Mouse (Mus musculus) spleen, postnatal 4 days (tissue): ENCODE results near the gene Cops7a.
A peak's percentile ranks its signal among the peaks of the same experiment; 100 is the strongest.

Experiments
- DNase-seq, 2 experiments: peaks; one replicate each; pipeline ENCODE4 v3.0.0; 2022; ENCODE audit warnings: low spot score in 2 of 2

The Cops7a gene

DNA sequence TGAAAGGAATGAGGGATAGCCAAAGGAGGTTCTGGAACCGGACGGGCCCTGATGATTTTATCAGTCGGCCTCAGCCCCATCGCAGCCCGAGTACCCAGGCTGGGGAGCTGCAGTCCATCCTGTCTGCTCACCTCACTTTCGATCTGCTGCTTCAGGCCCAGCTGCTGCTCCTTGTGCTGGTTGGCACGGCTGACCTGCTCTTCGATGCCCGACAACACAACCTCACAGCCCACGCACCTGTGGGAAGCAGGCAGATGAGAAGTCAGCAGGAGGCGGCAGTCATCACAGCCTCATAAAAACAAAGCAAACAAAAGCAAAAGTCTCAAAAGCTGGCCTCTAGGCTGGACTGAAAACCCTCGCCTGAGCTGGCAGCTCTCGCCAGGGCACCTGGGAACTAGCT lies 5.4 kb downstream of the Cops7a start:
- no peak for DNase-seq

GRCm38 (mm10) chr6:124958127-124958526 lies 7.2 kb downstream of the Cops7a start:
- no peak for DNase-seq

DNA sequence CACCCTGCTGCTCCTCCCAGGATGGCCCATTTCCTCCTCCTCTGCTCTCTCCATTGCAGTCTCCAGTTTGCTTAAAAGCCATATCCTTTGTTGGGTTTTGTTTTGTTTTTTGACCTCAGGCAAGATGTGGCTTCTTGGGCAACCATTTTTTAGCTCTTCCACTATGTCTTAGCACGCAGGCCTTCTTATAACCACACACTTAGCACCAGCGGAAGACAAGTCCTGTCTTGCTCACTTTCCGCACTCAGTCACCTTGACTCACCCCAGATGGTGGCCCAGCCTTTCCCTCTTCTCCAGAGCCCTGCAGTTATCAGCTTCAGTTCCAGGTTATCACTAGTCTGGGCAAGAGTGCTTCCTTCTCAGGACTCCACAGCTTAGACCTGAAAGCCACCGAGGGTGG lies 10.1 kb downstream of the Cops7a start:
- DNase-seq: no peak

- DNase-seq: no peak
Measured at GRCm38 (mm10) chr6:124953991-124954715, 11.2 kb downstream of the Cops7a start.

DNA sequence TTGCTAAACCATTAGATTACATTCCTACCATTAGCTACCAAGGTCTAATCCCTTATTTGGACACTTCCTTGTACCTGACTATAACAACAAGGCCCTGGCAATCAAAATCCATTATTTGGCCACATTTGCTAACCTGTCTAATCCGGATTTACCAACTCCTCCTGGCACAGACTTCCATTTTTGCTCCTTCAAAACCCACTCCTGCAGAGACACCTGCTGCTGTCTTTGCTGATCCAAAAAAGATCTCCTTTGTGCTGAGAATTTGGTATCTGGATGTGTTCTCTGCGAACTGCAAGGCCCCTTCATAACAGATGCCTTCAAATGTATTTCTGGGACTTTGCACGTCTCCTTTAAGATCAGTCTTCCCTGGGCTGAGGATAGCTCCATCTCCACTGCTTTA lies 21.8 kb downstream of the Cops7a start:
- DNase-seq: no peak

DNA sequence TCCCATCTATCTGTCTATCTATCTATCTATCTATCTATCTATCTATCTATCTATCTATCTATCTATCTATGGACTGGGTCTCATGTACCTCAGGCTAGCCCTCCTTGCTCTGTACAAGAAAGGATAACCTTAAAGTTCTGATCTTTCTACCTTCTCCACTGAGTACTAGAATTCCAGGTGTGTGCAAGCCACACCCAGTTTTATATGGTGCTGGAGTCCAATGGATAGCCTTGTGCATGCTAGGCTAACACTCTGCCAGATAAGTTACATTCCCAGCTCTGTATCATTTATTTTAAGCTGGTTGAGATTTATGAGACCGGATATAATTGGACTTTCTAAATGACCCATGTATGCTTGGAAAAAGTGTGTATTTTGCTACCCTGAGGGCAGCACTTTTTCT lies 23.7 kb downstream of the Cops7a start:
- no peak for DNase-seq

- DNase-seq: no peak
Measured at GRCm38 (mm10) chr6:124938554-124938953, 26.8 kb downstream of the Cops7a start.

GRCm38 (mm10) chr6:124937493-124937892 lies 27.8 kb downstream of the Cops7a start:
- no peak for DNase-seq

DNA sequence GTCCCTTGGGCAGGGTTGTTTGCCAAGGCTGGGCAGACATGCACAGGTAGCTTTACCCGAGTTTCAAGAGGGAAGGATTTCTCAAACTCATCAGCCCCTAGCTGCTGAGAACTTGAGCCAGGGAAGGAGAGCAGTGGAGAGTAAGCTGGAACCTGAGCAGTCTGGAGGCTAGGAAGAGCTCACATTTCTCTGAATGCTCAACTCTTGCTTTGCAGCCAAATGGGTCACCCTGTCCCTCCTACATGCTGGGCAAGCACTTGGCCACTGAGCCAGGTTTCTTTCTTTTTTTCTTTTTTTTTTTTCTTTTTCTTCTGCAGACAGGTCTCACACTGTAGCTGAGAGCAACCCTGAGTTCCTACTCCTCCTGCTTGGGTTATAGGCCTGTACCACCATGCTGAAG lies 28.7 kb downstream of the Cops7a start:
- no peak for DNase-seq

DNA sequence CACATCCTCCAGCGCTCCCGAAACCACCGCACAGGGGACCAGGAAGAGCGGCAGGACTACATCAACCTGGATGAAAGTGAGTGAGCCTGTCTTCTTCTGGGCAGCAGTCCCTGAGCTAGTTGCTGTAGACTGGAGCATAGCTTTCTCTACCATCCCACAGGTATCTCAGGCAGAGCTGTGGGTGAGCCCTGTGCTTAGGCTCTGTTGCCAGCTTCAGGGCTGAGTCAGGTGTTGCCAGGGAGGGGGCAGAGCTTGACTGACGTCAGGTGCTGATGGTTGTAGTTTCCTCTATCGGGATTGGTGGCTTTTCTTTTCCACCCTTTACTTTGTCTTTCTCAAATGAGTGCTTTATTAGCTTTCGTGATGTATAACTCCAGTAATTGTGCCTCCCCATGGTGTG lies 30.7 kb downstream of the Cops7a start:
- DNase-seq: no peak

- no peak for DNase-seq
Measured at GRCm38 (mm10) chr6:124933127-124933526, 32.2 kb downstream of the Cops7a start.

DNA sequence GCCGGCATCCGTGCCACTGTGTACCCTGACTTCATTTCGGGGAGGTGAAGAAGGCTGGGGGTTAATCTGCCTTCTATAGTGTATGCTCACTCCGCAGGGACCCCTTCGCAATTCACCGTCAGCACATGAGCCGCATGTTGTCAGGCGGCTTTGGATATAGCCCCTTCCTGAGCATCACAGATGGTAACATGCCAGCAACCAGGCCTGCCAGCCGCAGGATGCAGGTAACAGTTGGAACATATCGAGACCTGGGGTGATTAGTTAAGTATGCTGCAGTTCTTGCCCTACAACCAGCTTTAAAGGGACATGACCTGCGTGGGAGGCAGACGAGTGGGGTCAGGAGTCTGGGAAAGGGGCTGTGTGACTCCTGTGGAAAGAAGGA lies 33.0 kb downstream of the Cops7a start:
- no peak for DNase-seq

GRCm38 (mm10) chr6:124931525-124932313 lies 33.6 kb downstream of the Cops7a start:
- no peak for DNase-seq

DNA sequence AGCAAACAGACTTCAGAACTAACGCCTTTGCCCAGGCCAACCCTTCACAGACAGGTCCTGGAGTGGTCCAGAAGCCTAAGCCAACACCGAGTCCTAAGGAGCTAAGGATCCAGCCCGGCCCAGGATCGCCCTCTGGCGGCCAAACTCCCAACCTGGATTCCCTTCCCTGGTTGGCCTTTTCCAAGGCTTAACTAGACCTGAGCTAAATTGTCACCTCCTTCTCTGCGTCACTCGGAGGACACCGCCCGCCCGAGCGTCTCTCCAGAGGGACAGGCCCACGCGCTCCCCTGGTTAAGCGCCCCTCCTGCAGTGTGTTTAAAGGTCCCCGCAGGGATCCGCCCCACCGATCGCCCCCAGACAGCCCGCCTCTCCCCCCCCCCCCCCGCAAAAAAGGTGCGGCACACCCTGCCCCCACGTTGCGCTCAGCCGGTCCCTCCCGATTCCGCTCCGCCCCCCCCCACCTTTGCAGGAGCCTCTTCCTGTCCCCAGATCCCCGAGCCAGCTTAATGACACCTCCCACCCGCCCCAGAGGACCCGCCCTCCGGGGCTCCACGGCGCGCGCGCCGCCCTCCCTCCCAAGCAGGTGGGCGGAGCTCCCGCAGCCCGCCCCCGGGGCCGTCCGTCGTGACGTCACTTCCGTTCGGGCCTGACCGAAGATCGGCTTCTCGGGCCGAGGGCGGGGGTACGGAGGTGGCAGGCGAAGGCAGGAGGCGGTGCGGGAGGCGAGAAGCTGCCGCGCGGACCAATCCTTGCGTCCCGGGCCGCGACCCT lies 34.4 kb downstream of the Cops7a start, which contains the start of gene Mlf2:
Gene Mlf2, plus strand, starts transcription at position 633 of the 771 bp plus-strand sequence.
- peak; percentile 99 to 100 for DNase-seq

GRCm38 (mm10) chr6:124930231-124930630 lies 35.1 kb downstream of the Cops7a start:
- DNase-seq: no peak

DNA sequence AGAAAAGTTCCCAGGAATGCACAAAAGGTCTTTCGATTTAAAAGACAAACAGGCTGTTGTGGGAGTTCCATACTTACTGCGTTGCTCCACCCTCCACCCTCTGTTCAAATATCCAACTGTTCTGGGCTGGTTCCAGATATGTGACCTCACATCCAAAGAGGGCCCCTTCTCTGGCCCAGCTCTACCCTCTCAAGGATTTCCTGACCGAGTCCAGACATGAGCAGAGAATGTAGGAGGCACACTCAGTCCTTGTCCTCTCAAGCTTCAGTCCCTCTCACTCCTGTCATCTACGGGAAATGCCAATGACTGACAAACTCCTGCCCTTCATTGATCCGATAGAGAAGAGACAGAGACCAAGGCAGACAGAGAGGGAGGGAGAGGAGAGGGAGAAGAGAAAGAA lies 39.4 kb downstream of the Cops7a start:
- DNase-seq: no peak

- DNase-seq: no peak
Measured at GRCm38 (mm10) chr6:124925173-124925793, 40.1 kb downstream of the Cops7a start.

- no peak for DNase-seq
Measured at GRCm38 (mm10) chr6:124921539-124921938, 43.8 kb downstream of the Cops7a start.

DNA sequence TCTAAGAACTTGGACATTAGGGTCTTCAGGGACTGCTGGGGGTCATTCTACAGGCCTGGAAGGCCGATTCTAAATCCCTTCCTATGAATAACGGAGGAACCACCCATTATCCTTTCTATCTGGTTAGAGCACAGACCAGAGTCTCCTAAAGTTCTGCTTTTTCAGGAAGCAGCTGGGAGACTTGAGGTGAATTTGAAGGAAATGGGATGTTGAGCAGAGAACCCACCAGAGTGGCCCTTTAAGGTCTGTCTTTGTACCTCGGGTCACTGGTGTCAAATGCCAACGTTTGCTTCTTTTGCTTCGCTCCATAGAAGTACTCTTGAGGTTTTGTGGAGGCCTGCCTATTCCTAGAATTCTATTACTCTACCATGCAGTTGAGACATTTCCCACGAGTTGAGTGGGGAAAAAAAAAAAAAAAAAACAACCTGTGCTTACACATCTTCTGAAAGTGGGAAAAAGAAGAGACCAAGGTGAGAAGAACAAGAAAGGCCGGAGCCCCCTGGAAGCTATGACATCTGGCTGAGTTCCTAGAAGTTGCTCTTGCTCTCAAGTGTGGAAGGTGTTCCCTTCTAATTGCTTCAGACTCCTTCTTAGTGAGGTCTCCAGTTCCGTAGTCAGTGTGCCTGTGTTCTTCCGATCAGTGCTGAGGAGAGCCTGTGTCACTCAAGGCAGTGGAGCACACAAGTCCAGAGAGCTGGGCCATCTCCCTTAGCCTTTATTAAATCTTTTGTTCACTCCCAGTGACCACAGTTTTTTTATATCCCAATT lies 44.8 kb downstream of the Cops7a start:
- DNase-seq: no peak

DNA sequence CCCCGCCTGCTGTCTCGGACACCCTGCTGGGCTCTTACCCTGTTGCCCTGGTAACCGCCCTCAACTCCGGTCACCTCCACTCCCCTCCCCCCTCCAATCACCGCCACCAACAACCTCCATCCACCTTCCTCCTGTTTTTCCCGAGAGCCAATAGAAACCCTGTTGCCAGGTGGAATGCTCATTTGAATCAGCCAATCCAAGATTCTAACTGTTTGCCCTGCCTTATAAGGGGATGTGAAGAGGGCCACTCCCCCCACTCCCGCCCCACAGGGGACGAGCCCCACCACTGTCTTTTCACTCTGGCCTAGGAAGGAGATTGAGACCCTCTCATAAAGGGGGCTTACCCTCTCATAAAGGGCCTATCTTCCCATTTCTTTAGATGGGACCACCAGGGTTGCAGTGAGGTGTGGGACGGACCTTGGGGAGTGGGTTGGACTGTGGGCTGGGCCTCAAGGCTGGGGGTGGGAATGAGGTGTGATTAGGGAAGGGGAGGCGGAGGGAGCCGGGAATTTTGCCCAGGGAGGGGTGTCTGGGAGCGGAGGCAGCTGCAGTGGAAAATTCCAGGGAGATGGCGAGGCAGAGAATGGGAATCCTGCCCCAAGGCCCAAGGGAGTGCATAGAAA lies 45.5 kb downstream of the Cops7a start, which contains the start of gene Ptms:
Gene Ptms, minus strand, starts transcription at position 409 of the 623 bp plus-strand sequence.
- DNase-seq: peak in 1 of 2 experiments; percentile 38
